Mouse (Mus musculus): ENCODE results near the gene Prkcb.

Gene Prkcb

DNA sequence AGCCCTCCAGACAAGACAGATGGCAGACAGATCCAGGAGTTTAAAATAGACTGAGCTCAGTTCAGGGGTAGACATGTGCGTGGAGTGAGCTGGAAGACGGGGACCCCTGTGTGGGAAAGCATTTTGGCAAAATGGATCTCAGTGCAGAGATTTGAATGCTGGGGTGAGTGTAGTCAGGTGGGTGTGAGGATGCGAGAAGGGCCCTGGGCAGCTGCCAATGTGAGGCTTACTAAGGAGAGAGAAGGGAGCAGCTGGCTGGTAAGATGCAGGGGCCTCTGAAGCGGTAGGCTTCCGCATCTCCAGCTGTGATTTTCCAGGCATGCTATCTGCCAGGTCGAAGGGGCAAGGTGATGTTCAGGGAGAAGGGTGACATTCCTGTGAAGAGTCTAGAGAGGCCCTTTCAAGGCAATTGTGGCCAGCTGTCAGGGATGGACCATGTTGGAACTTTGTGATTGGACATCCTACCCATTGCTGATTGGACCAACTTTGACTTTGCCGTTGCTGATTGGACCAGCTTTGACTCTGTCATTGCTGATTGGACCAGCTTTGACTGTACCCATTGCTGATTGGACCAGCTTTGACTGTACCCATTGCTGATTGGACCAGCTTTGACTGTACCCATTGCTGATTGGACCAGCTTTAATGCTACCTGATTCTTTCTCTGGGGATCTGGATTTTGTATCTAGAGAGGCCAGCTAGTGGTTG lies 78.9 kb downstream of the Prkcb start:
- DNase-seq (ENCODE audit: low spot score in 2 of 2): peak in 1 of 2 experiments; percentile 59

DNA sequence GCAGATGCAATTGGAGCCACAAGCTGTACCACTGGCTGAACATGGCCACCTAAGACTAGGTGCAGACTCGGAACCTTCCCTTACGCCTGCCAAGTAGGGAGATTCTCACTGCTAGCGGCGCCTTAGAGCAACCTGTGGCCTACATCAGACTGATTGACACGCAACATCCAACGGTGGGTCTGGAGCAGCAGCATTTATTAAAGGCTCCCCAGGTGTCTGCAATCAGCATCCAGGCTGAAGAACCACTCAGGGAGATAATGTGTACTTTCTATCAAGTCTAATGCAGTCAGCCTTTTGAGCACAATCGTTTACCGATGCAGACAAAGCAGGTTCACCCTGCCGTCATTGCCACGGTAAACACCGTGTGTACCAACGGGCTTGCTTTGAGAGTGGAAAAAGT lies 81.9 kb downstream of the Prkcb start:
- DNase-seq (ENCODE audit: low spot score in 2 of 2): no peak

DNA sequence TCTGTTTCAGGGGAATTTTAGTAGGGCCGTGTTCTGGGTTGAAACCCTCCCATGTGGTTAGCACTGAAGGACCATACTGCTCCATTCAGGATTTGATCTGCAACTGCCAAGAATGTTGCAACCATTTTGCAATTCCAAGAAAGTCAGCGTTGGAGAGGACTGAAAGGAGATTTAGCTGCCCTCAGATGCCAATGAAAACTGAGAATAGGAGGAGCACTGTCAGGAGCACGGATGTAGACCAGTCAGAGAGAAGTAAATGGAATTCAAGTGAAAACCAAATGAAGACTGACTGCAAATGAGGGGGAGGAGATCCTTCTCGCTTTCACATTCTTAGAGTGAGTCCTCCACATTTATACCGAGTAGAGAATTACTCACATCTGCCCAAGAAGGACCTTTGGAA lies 83.4 kb downstream of the Prkcb start:
- no peak for DNase-seq (ENCODE audit: low spot score in 2 of 2)

DNA sequence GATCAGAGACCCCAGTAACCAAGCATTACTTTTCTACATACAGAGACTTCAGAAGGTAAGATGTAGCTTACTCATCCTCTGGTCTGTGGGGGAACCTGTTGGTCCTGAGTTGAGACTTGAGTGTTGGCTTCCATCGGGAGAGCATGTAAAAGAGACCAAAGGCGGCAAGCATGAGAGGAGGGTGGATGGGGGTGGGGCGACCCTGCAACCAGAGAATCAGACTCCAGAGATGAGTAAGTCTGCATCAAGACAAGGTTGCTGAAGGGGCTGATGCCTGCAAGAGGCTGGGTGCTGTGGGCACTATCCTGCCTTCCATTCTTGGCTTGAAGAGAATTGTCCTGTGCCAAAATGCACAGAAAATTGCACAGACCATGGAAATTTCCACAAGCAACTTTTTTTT lies 83.8 kb downstream of the Prkcb start:
- DNase-seq (ENCODE audit: low spot score in 2 of 2): no peak

GRCm38 (mm10) chr7:122376845-122377244 lies 88.3 kb downstream of the Prkcb start:
- no peak for DNase-seq (ENCODE audit: low spot score in 2 of 2)

DNA sequence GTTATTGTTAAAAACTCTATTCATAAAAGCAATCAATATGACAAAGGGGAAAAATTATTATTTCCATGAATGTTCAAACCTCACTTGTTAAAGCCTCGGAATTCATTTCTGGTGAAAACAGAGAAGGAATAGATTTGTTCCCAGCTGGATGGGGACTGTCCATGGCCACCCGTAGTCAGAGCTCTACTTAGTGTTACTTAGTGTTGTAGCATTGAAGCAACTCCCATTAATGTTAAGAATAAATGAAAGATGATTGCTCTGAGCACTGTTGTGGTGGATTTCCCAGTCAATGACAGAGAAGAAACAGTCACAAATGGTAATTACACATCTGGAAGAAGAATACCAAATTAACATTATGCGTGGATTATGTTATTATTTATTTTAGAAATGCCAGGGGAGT lies 89.4 kb downstream of the Prkcb start:
- DNase-seq (ENCODE audit: low spot score in 2 of 2): no peak

DNA sequence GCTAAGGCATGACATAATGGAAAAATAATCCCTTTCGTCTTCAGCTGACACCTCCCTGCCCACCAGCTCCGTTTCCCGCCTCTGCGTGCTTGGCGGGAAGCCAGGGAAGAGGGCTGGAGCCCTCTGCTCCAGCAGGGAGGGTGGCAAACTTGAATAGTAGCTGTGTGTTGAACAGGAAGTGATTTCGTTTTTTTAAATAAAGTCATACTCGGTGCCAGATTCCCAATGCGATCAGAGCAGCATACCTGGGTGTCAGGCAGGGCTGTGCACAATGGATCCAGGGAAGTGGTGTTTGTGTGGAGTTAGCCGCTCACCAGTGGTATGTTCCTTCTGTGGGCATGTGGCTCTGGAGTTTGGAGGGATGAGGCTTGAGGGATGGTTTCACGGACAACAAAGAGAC lies 89.9 kb downstream of the Prkcb start:
- peak in 1 of 2 experiments; percentile 53 for DNase-seq (ENCODE audit: low spot score in 2 of 2)

DNA sequence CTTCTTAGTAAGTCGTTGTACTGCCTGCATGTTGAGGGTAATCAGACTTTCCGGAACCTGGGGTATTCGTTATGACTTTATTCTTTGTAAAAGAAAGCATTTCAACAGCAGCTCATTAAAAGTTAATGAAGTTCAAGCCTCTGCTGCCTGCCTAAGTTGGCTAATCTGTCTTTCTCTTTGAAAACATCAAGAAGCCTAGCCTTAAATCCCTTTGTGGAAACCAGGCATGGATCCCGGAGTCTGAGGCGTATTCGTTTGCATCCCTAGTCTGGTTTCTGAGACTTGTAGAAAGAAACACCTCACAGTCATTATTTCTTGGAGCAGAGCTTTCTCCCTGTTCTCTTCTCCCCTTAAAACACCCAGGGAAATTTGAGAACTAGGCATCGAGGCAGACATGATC lies 90.7 kb downstream of the Prkcb start:
- DNase-seq (ENCODE audit: low spot score in 2 of 2): no peak

GRCm38 (mm10) chr7:122380336-122381130 lies 92.0 kb downstream of the Prkcb start:
- no peak for DNase-seq (ENCODE audit: low spot score in 2 of 2)

- no peak for DNase-seq (ENCODE audit: low spot score in 2 of 2)
Observed at GRCm38 (mm10) chr7:122381560-122381959, 93.0 kb downstream of the Prkcb start.

- no peak for DNase-seq (ENCODE audit: low spot score in 2 of 2)
Observed at GRCm38 (mm10) chr7:122383260-122383659, 94.7 kb downstream of the Prkcb start.

DNA sequence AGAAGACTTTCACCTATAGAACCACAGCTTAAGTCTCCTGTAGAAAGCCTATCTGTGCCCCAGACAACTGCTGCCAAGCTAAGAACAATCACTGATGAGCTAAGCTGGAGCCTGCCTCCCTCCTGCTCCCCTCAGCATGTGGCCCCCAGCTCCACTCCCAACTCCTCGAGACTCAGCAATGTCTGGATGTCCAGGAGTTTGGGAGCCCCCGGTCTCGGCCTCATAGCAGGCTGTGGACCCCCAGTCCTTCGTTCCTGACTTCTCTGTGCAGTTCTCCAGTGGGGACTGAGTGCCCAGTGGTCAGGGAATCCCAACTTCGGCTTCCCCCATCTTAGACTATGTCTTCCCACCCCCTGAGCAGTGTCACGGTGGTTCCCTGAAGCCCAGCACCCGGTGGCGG lies 96.3 kb downstream of the Prkcb start:
- DNase-seq (ENCODE audit: low spot score in 2 of 2): no peak

DNA sequence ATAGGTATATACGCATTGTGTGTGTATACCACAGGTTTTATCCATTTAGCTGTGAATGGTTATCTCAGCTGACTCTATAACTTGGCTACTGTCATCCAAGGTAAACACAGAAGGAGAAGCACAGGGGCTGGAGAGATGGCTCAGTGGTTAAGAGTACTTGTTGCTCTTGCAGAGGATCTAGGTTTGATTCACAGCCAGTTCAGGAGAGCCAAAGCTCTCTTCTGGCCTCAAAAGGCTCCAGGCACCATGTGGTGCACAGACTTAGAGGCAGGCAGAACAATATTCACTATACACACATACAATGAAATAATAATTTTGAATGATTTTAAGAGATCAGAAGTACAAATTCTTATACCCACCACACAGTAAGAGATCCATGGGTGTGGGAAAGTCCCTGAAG lies 98.0 kb downstream of the Prkcb start:
- no peak for DNase-seq (ENCODE audit: low spot score in 2 of 2)

- DNase-seq (ENCODE audit: low spot score in 2 of 2): no peak
Observed at GRCm38 (mm10) chr7:122387896-122388295, 99.3 kb downstream of the Prkcb start.

DNA sequence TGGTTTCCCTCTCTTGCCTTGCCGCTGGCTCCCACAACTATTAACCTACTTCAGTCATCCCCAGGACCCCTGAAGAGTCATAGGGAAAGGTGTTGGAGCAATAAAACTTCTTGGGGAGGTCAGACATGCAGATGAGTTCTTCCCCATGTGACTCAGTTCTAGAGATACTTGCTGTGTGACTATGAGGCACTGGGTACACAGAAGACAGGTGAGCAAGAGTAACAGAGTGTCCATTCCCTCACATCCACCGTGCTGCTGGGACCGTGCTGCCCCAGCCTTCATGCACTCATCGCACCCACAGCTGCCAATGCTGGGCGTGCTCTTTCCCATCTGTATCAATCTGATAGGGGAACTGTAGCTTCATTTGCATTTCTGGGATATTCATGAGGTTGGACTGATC lies 100.3 kb downstream of the Prkcb start:
- no peak for DNase-seq (ENCODE audit: low spot score in 2 of 2)

- no peak for DNase-seq (ENCODE audit: low spot score in 2 of 2)
Observed at GRCm38 (mm10) chr7:122389633-122390032, 101.1 kb downstream of the Prkcb start.

DNA sequence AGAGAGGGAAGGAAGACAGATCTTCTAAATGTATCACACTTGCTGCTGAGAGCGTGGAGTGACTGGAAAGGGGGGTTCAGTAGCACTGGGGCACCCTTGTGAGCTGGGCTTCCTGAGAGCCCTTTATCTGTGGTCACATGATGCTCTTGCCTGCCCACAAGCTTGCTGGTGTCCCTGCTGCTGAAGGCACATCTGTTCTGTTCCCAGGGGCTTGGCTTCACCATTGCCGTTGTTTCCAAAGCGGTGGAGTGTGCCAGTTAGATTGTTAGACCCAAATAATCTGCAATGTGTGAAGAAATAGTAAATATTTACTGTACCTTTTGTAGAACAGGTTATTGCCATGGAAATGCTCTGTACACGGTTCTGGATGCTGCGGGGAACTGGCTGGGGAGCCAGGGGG lies 101.6 kb downstream of the Prkcb start:
- DNase-seq (ENCODE audit: low spot score in 2 of 2): no peak

DNA sequence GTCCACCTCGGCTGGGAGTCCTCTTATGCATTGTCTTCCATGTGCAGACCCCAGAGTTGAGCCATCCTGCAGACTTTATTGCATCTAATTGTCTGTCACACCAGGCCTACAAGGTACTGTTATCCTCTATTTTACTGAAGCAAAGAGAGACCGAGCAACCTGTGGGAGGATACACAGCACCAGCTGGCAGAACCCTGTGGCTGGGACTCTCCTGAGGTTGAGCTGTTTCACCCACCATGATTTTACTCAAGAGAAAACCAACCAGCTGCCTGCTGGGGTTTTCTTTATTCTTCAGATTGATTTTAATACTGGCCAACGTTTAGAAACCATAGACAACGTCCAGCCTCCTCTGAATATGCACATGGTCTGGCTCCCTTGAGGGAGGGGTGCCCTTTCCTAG lies 102.1 kb downstream of the Prkcb start:
- DNase-seq (ENCODE audit: low spot score in 2 of 2): no peak

- no peak for DNase-seq (ENCODE audit: low spot score in 2 of 2)
Observed at GRCm38 (mm10) chr7:122391382-122391781, 102.8 kb downstream of the Prkcb start.

DNA sequence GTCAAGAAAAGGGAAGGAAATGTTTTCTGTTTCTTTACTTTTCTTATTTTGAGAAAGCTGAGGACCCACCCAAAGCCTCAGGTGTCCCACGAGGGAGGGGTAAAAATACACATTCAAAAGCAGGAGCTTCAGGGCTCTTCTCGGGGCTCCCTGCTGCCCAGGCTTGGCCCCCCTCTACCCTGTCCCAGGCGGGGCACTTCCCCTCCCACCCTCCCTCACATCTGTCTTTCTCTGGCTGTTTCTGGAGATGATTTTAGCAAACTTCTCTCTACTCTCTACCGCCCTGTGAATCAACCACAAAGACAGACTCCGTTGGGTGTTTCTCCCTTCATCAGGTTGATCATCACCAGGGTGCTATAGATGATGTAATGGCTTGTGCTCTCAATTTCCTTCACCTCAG lies 105.4 kb downstream of the Prkcb start:
- no peak for DNase-seq (ENCODE audit: low spot score in 2 of 2)

GRCm38 (mm10) chr7:122395159-122395975 lies 106.8 kb downstream of the Prkcb start:
- DNase-seq (ENCODE audit: low spot score in 2 of 2): no peak

DNA sequence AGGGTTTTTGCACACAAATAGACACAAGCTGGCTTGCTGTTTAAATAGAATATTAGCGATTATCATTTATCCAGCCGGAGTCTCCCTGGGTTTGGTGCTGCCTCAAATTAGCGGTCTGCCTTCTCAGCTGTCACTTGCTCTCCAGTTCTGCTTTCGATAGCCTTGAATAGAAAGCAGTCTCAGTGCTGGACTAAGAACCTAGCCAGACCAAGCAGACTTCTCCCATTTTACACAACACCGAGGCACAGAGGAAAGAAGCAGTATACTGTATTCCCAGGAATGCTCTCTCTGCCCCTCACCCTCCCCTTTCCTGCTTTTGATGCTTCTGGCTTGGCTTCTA lies 107.4 kb downstream of the Prkcb start:
- no peak for DNase-seq (ENCODE audit: low spot score in 2 of 2)

GRCm38 (mm10) chr7:122397699-122398098 lies 109.1 kb downstream of the Prkcb start:
- DNase-seq (ENCODE audit: low spot score in 2 of 2): no peak

Data from right cerebral cortex, adult 2 months (tissue).